Mouse (Mus musculus) liver, postnatal 0 days (tissue): Measurements from ENCODE around the gene Rpl27a.

Source experiments
- CTCF ChIP-seq: sonication (generic); IDR thresholded peaks from 2 replicates; pipeline ENCODE4 v1.5.1; 2016; ENCODE audit warnings: antibody characterized with exemption, low read depth
- EP300 ChIP-seq: IDR thresholded peaks from 2 replicates; pipeline ENCODE4 v1.6.1; 2016; ENCODE audit warnings: antibody characterized with exemption, low read depth, mild to moderate bottlenecking

DNA sequence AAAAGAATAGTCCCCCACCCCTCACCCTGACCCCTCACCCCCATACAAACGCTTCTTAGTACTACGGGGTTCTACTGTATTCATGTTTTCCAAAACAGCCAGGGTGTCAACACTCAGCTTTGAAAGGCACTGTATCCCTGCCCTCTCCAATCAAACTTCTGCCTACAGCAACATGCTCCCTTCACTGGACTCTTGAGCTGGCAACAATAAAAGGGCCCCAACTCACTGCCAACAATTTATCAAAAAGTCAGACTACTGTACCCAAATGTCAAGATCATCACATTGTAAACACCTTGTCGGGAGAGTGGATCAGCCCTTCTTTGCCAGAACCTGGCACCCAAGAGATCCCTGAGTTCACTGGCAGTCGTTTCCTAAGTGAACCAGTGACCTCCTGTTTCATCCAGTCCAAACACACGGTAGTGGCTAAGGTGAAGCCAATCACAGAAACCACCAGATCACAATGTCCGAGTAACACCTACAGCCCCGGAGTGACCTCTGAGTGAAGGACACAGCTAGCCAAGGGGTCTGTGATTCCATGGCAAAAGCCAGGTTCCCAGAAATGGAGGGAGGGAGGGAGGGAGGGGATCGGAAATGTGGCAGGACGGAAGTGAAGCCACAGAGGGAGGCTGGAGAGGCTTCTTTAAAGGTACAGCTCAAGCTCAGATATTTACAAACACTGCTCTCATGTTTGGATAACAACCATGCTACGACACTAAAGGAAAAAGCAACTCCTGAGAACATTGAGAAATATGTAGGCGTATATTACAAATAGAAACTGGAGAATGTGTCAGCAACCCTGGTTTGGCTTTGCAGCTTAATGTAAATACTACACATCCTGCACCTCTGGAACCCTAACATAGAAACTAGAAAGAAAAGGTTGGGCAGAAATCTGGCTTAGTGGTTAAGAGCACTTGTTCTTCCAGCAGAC lies 48.2 kb downstream of the Rpl27a start:
- TF ChIP-seq EP300, result peak; percentile 28; the same call in 1 of the 2 replicates
- no peak for TF ChIP-seq CTCF
